Mouse (Mus musculus) midbrain, embryonic 11.5 days (tissue): ENCODE measurements at regions not wholly inside any gene's neighbourhood (a gene's known extent, or its start where the extent isn't known, plus 50 kb on each side); places are given as distances from the start of the nearest gene placed in this dataset.

Experiments used
- ATAC-seq: fragments of 200-750 bp; cut with Nextera tagmentation; 2 replicates; pipeline ENCODE4 v1.8.0; 2017; ENCODE audit warnings: moderate TSS enrichment, moderate library complexity; ENCODE audit not compliant: low FRiP score
- DNase-seq: peaks from one replicate; pipeline ENCODE4 v3.0.0; 2015; ENCODE audit warnings: low spot score; ENCODE audit errors: missing footprints
- H3K27ac ChIP-seq: fragments of 300-500 bp; sonication (generic); 2 replicates; pipeline ENCODE4 v1.5.1; 2014; ENCODE audit warnings: low read depth, low read length
- H3K27me3 ChIP-seq: fragments of 300-500 bp; sonication (generic); 2 replicates; pipeline ENCODE4 v1.6.1; 2014; ENCODE audit warnings: mild to moderate bottlenecking, low read length, moderate library complexity, mixed read lengths; ENCODE audit not compliant: control insufficient read depth, insufficient read depth
- H3K36me3 ChIP-seq: fragments of 300-500 bp; sonication (generic); 2 replicates; pipeline ENCODE4 v1.6.1; 2014; ENCODE audit warnings: mild to moderate bottlenecking, low read length, moderate library complexity, mixed read lengths; ENCODE audit not compliant: control insufficient read depth, insufficient read depth
- H3K4me1 ChIP-seq: fragments of 300-500 bp; sonication (generic); 2 replicates; pipeline ENCODE4 v1.6.1; 2014; ENCODE audit warnings: low read length; ENCODE audit not compliant: control insufficient read depth, insufficient read depth
- H3K4me2 ChIP-seq: fragments of 300-500 bp; sonication (generic); 2 replicates; pipeline ENCODE4 v1.6.1; 2014; ENCODE audit warnings: mild to moderate bottlenecking, moderate library complexity
- H3K4me3 ChIP-seq: fragments of 300-500 bp; sonication (generic); 2 replicates; pipeline ENCODE4 v1.5.1; 2014; ENCODE audit warnings: low read depth, low read length
- H3K9ac ChIP-seq: fragments of 300-500 bp; sonication (generic); 2 replicates; pipeline ENCODE4 v1.6.1; 2014; ENCODE audit warnings: low read length
- H3K9me3 ChIP-seq: fragments of 300-500 bp; sonication (generic); 2 replicates; pipeline ENCODE4 v1.6.1; 2016; ENCODE audit warnings: low read length; ENCODE audit not compliant: control insufficient read depth
- WGBS: fragments of 180-500 bp; shearing (Covaris S2); extraction: QIAGEN DNeasy Blood & Tissue Kit; methylation state at CpG from one replicate; pipeline ENCODE4 v1.1.7; 2014; 5-methylcytosine and 5-hydroxymethylcytosine counted together

GRCm38 (mm10) chr13:85639376-85640229 is 350.7 kb upstream of the Rasa1 start:
- H3K9me3 ChIP-seq: no peaks in the 10 kb centered on the region
- no peak overlapping the region for H3K27ac ChIP-seq
- ATAC-seq (peak; percentile 68), DNase-seq (peak; percentile 89)
- H3K36me3 ChIP-seq: no peaks in the 10 kb centered on the region
- H3K27me3 ChIP-seq: no peaks in the 10 kb centered on the region
- H3K4me1 ChIP-seq: no peaks in the 10 kb centered on the region
- WGBS: 33% methylated on average over 8 of the region's 8 CpGs
- H3K4me2 ChIP-seq: no peak overlapping the region
- H3K4me3 ChIP-seq: no peak overlapping the region
- no peak overlapping the region for H3K9ac ChIP-seq

GRCm38 (mm10) chr13:85629506-85630175 is 340.7 kb upstream of the Rasa1 start:
- no peaks in the 10 kb centered on the region for H3K27me3 ChIP-seq
- H3K4me1 ChIP-seq: no peaks in the 10 kb centered on the region
- no peak overlapping the region for H3K4me2 ChIP-seq
- no peak overlapping the region for H3K9ac ChIP-seq
- H3K27ac ChIP-seq: no peak overlapping the region
- H3K9me3 ChIP-seq: no peaks in the 10 kb centered on the region
- H3K4me3 ChIP-seq: no peak overlapping the region
- ATAC-seq (no peak), DNase-seq (no peak)
- no peaks in the 10 kb centered on the region for H3K36me3 ChIP-seq
- 88% methylated on average over 4 of the region's 4 CpGs for WGBS
